Mouse (Mus musculus): Measurements from ENCODE around the gene Chst3. TPM values are rescaled to one million over a fixed set of nuclear protein-coding genes. Genes with fewer than 3 reads are reported as not detected.
A peak's percentile ranks its signal among the peaks of the same experiment; 100 is the strongest.
"Not testable (repeated sequence)": the region's sequence is repeated elsewhere in the genome, so short reads cannot be mapped to it uniquely, and the experiment has no call there.

The Chst3 gene
- total RNA-seq (2021): 1 to 10 TPM; 1.6 to 1.8 TPM

- DNase-seq (ENCODE audit: extremely low spot score in 1 of 2, low spot score in 2 of 2): peak in 1 of 2 experiments; percentile 88
- intact Hi-C loops (cut with DNase I): no loop called here
Measured at GRCm38 (mm10) chr10:60218591-60219499, at the start of gene Chst3. Gene Chst3 (minus strand): TSS chr10:60219260.

- intact Hi-C loops (cut with DNase I): no loop called here
- no peak for DNase-seq (ENCODE audit: extremely low spot score in 1 of 2, low spot score in 2 of 2)
Measured at GRCm38 (mm10) chr10:60268738-60269137, 49.7 kb upstream of the Chst3 start.

GRCm38 (mm10) chr10:60266842-60267401 is 47.9 kb upstream of the Chst3 start:
- intact Hi-C loops (cut with DNase I): no loop called here
- DNase-seq (ENCODE audit: extremely low spot score in 1 of 2, low spot score in 2 of 2): no peak

- no peak for DNase-seq (ENCODE audit: extremely low spot score in 1 of 2, low spot score in 2 of 2)
- intact Hi-C loops (cut with DNase I): no loop called here
Measured at GRCm38 (mm10) chr10:60265252-60265651, 46.2 kb upstream of the Chst3 start.

- no peak for DNase-seq (ENCODE audit: extremely low spot score in 1 of 2, low spot score in 2 of 2)
Measured at GRCm38 (mm10) chr10:60263351-60263750, 44.3 kb upstream of the Chst3 start.

GRCm38 (mm10) chr10:60262386-60262785 is 43.3 kb upstream of the Chst3 start:
- intact Hi-C loops (cut with DNase I): no loop called here
- peak; percentile 79 to 94 for DNase-seq (ENCODE audit: extremely low spot score in 1 of 2, low spot score in 2 of 2)

More at GRCm38 (mm10) chr10:60263351-60263750, 44.3 kb upstream of the Chst3 start:
- intact Hi-C loops (cut with DNase I): no loop called here

GRCm38 (mm10) chr10:60261530-60261929 is 42.5 kb upstream of the Chst3 start:
- intact Hi-C loops (cut with DNase I): no loop called here

GRCm38 (mm10) chr10:60260557-60261294 is 41.7 kb upstream of the Chst3 start:
- DNase-seq (ENCODE audit: extremely low spot score in 1 of 2, low spot score in 2 of 2): no peak
- intact Hi-C loops (cut with DNase I): no loop called here

More at GRCm38 (mm10) chr10:60261530-60261929, 42.5 kb upstream of the Chst3 start:
- DNase-seq (ENCODE audit: extremely low spot score in 1 of 2, low spot score in 2 of 2): no peak

- DNase-seq (ENCODE audit: extremely low spot score in 1 of 2, low spot score in 2 of 2): no peak
- intact Hi-C loops (cut with DNase I): no loop called here
Measured at GRCm38 (mm10) chr10:60257261-60257825, 38.3 kb upstream of the Chst3 start.

- intact Hi-C loops (cut with DNase I): no loop called here
- no peak for DNase-seq (ENCODE audit: extremely low spot score in 1 of 2, low spot score in 2 of 2)
Measured at GRCm38 (mm10) chr10:60256088-60256487, 37.0 kb upstream of the Chst3 start.

GRCm38 (mm10) chr10:60252606-60253005 is 33.5 kb upstream of the Chst3 start:
- intact Hi-C loops (cut with DNase I): no loop called here
- DNase-seq (ENCODE audit: extremely low spot score in 1 of 2, low spot score in 2 of 2): no peak

GRCm38 (mm10) chr10:60252187-60252586 is 33.1 kb upstream of the Chst3 start:
- intact Hi-C loops (cut with DNase I): no loop called here
- DNase-seq (ENCODE audit: extremely low spot score in 1 of 2, low spot score in 2 of 2): no peak

GRCm38 (mm10) chr10:60250426-60250965 is 31.4 kb upstream of the Chst3 start:
- intact Hi-C loops (cut with DNase I): no loop called here

GRCm38 (mm10) chr10:60248345-60248744 is 29.3 kb upstream of the Chst3 start:
- intact Hi-C loops (cut with DNase I); DNase-seq (ENCODE audit: extremely low spot score in 1 of 2, low spot score in 2 of 2): not testable (repeated sequence)

More at GRCm38 (mm10) chr10:60250426-60250965, 31.4 kb upstream of the Chst3 start:
- DNase-seq (ENCODE audit: extremely low spot score in 1 of 2, low spot score in 2 of 2): no peak

GRCm38 (mm10) chr10:60246519-60246918 is 27.5 kb upstream of the Chst3 start:
- DNase-seq (ENCODE audit: extremely low spot score in 1 of 2, low spot score in 2 of 2): peak; percentile 25 to 72
- intact Hi-C loops (cut with DNase I): no loop called here

GRCm38 (mm10) chr10:60245635-60246034 is 26.6 kb upstream of the Chst3 start:
- intact Hi-C loops (cut with DNase I): loop anchor here (2.0 kb wide), 1 partner anchor 97 kb away; no protein-coding TSS in a partner anchor
- DNase-seq (ENCODE audit: extremely low spot score in 1 of 2, low spot score in 2 of 2): peak in 1 of 2 experiments; percentile 44

- peak; percentile 86 for DNase-seq (ENCODE audit: extremely low spot score in 1 of 2, low spot score in 2 of 2)
- intact Hi-C loops (cut with DNase I): loop anchor here (2.0 kb wide), 1 partner anchor 96 kb away; no protein-coding TSS in a partner anchor
Measured at GRCm38 (mm10) chr10:60245041-60245440, 26.0 kb upstream of the Chst3 start.

- intact Hi-C loops (cut with DNase I): loop anchor here (2.0 kb wide), 1 partner anchor 95 kb away; no protein-coding TSS in a partner anchor
Measured at GRCm38 (mm10) chr10:60243941-60244340, 24.9 kb upstream of the Chst3 start.

More at GRCm38 (mm10) chr10:60243941-60244340, 24.9 kb upstream of the Chst3 start:
- DNase-seq (ENCODE audit: extremely low spot score in 1 of 2, low spot score in 2 of 2): no peak

Measured in left cerebral cortex, postnatal 10 days (tissue).